Mouse (Mus musculus) midbrain, embryonic 11.5 days (tissue): ENCODE data around the gene Nxn. TPM values are rescaled to one million over a fixed set of nuclear protein-coding genes. Genes with fewer than 3 reads are reported as not detected.

Source experiments
- ATAC-seq: fragments of 200-750 bp; cut with Nextera tagmentation; 2 replicates; pipeline ENCODE4 v1.8.0; 2017; ENCODE audit warnings: moderate TSS enrichment, moderate library complexity; ENCODE audit not compliant: low FRiP score
- DNase-seq: peaks from one replicate; pipeline ENCODE4 v3.0.0; 2015; ENCODE audit warnings: low spot score; ENCODE audit errors: missing footprints
- H3K27ac ChIP-seq: fragments of 300-500 bp; sonication (generic); 2 replicates; pipeline ENCODE4 v1.5.1; 2014; ENCODE audit warnings: low read depth, low read length
- H3K27me3 ChIP-seq: fragments of 300-500 bp; sonication (generic); 2 replicates; pipeline ENCODE4 v1.6.1; 2014; ENCODE audit warnings: mild to moderate bottlenecking, low read length, moderate library complexity, mixed read lengths; ENCODE audit not compliant: control insufficient read depth, insufficient read depth
- H3K36me3 ChIP-seq: fragments of 300-500 bp; sonication (generic); 2 replicates; pipeline ENCODE4 v1.6.1; 2014; ENCODE audit warnings: mild to moderate bottlenecking, low read length, moderate library complexity, mixed read lengths; ENCODE audit not compliant: control insufficient read depth, insufficient read depth
- H3K4me1 ChIP-seq: fragments of 300-500 bp; sonication (generic); 2 replicates; pipeline ENCODE4 v1.6.1; 2014; ENCODE audit warnings: low read length; ENCODE audit not compliant: control insufficient read depth, insufficient read depth
- H3K4me2 ChIP-seq: fragments of 300-500 bp; sonication (generic); 2 replicates; pipeline ENCODE4 v1.6.1; 2014; ENCODE audit warnings: mild to moderate bottlenecking, moderate library complexity
- H3K4me3 ChIP-seq: fragments of 300-500 bp; sonication (generic); 2 replicates; pipeline ENCODE4 v1.5.1; 2014; ENCODE audit warnings: low read depth, low read length
- H3K9ac ChIP-seq: fragments of 300-500 bp; sonication (generic); 2 replicates; pipeline ENCODE4 v1.6.1; 2014; ENCODE audit warnings: low read length
- H3K9me3 ChIP-seq: fragments of 300-500 bp; sonication (generic); 2 replicates; pipeline ENCODE4 v1.6.1; 2016; ENCODE audit warnings: low read length; ENCODE audit not compliant: control insufficient read depth
- WGBS: fragments of 180-500 bp; shearing (Covaris S2); extraction: QIAGEN DNeasy Blood & Tissue Kit; methylation state at CpG from one replicate; pipeline ENCODE4 v1.1.7; 2014; 5-methylcytosine and 5-hydroxymethylcytosine counted together
- polyA plus RNA-seq: library from polyadenylated mRNA; unstranded; fragments of >200 nt; fragmentation: Nextera tagmentation; extraction: Ambion mirVana; gene quantifications from 2 replicates; pipeline ENCODE4 v1.2.1, GENCODE M21; 2014

The Nxn gene
- polyA plus RNA-seq, 1 experiment from 2014 or later = 51.3 TPM

GRCm38 (mm10) chr11:76314140-76314539 is 84.8 kb downstream of the Nxn start:
- DNase-seq = no peak
- H3K9ac ChIP-seq = no peak overlapping the region
- WGBS = 84% methylated on average over 6 of the region's 6 CpGs
- no peak overlapping the region for H3K4me2 ChIP-seq
- no peak overlapping the region for H3K4me3 ChIP-seq
- H3K9me3 ChIP-seq = no peaks in the 10 kb centered on the region
- no peaks in the 10 kb centered on the region for H3K36me3 ChIP-seq
- H3K27ac ChIP-seq = no peak overlapping the region
- peaks cover 21% of the 10 kb centered on the region for H3K4me1 ChIP-seq
- no peak for ATAC-seq
- no peaks in the 10 kb centered on the region for H3K27me3 ChIP-seq

- Histone ChIP-seq H3K27ac (no peak overlapping the region), H3K4me2 (no peak overlapping the region), H3K4me3 (no peak overlapping the region), H3K4me1 (peaks cover 18% of the 10 kb centered on the region), H3K9ac (no peak overlapping the region), H3K9me3 (no peaks in the 10 kb centered on the region), H3K27me3 (no peaks in the 10 kb centered on the region), H3K36me3 (no peaks in the 10 kb centered on the region)
- 73% methylated on average over 4 of the region's 4 CpGs for WGBS
- DNase-seq = no peak
- no peak for ATAC-seq
Observed at GRCm38 (mm10) chr11:76312805-76313204, 86.1 kb downstream of the Nxn start.

GRCm38 (mm10) chr11:76311224-76312000 is 87.5 kb downstream of the Nxn start:
- 79% methylated on average over 12 of the region's 12 CpGs for WGBS
- H3K4me1 ChIP-seq = peaks cover 18% of the 10 kb centered on the region
- H3K9ac ChIP-seq = no peak overlapping the region
- ATAC-seq (no peak), DNase-seq (peak; percentile 85)
- H3K27me3 ChIP-seq = no peaks in the 10 kb centered on the region
- H3K4me3 ChIP-seq = no peak overlapping the region
- H3K9me3 ChIP-seq = no peaks in the 10 kb centered on the region
- no peak overlapping the region for H3K4me2 ChIP-seq
- H3K27ac ChIP-seq = no peak overlapping the region
- H3K36me3 ChIP-seq = no peaks in the 10 kb centered on the region

GRCm38 (mm10) chr11:76309868-76310267 is 89.1 kb downstream of the Nxn start:
- no peak for DNase-seq
- Histone ChIP-seq H3K4me2 (no peak overlapping the region), H3K27ac (no peak overlapping the region)

GRCm38 (mm10) chr11:76309072-76309471 is 89.9 kb downstream of the Nxn start:
- H3K4me2 ChIP-seq = no peak overlapping the region
- H3K36me3 ChIP-seq = no peaks in the 10 kb centered on the region
- WGBS = 50% methylated on average over 6 of the region's 6 CpGs
- H3K9ac ChIP-seq = no peak overlapping the region
- H3K27me3 ChIP-seq = no peaks in the 10 kb centered on the region
- ATAC-seq (no peak), DNase-seq (no peak)
- no peak overlapping the region for H3K4me3 ChIP-seq
- peaks cover 21% of the 10 kb centered on the region for H3K4me1 ChIP-seq
- no peaks in the 10 kb centered on the region for H3K9me3 ChIP-seq
- no peak overlapping the region for H3K27ac ChIP-seq

More at GRCm38 (mm10) chr11:76309868-76310267, 89.1 kb downstream of the Nxn start:
- no peak for ATAC-seq
- Histone ChIP-seq H3K36me3 (no peaks in the 10 kb centered on the region), H3K9me3 (no peaks in the 10 kb centered on the region), H3K27me3 (no peaks in the 10 kb centered on the region), H3K4me1 (peaks cover 21% of the 10 kb centered on the region), H3K4me3 (no peak overlapping the region), H3K9ac (no peak overlapping the region)
- WGBS = 64% methylated on average over 5 of the region's 5 CpGs

GRCm38 (mm10) chr11:76306769-76307168 is 92.2 kb downstream of the Nxn start:
- Histone ChIP-seq H3K4me2 (no peak overlapping the region), H3K36me3 (no peaks in the 10 kb centered on the region), H3K27me3 (no peaks in the 10 kb centered on the region), H3K4me1 (peaks cover 16% of the 10 kb centered on the region), H3K27ac (no peak overlapping the region), H3K9me3 (no peaks in the 10 kb centered on the region), H3K9ac (no peak overlapping the region), H3K4me3 (no peak overlapping the region)
- no peak for ATAC-seq
- WGBS = 65% methylated on average over 4 of the region's 4 CpGs
- no peak for DNase-seq

- 78% methylated on average over 4 of the region's 4 CpGs for WGBS
- Histone ChIP-seq H3K4me2 (no peak overlapping the region), H3K4me3 (no peak overlapping the region), H3K27me3 (no peaks in the 10 kb centered on the region), H3K9ac (no peak overlapping the region), H3K36me3 (no peaks in the 10 kb centered on the region), H3K27ac (no peak overlapping the region), H3K9me3 (no peaks in the 10 kb centered on the region), H3K4me1 (peaks cover 9% of the 10 kb centered on the region; the same call in 1 of the 2 replicates)
- ATAC-seq = no peak
- DNase-seq = no peak
Observed at GRCm38 (mm10) chr11:76305571-76305970, 93.4 kb downstream of the Nxn start.

- DNase-seq (no peak), ATAC-seq (no peak)
- Histone ChIP-seq H3K9me3 (no peaks in the 10 kb centered on the region), H3K4me2 (no peak overlapping the region), H3K27ac (no peak overlapping the region), H3K36me3 (no peaks in the 10 kb centered on the region), H3K4me3 (no peak overlapping the region), H3K9ac (no peak overlapping the region), H3K27me3 (no peaks in the 10 kb centered on the region), H3K4me1 (peaks cover 4% of the 10 kb centered on the region; the same call in 1 of the 2 replicates)
- WGBS = 67% methylated on average over 10 of the region's 11 CpGs
Observed at GRCm38 (mm10) chr11:76303368-76303767, 95.6 kb downstream of the Nxn start.

GRCm38 (mm10) chr11:76300862-76301261 is 98.1 kb downstream of the Nxn start:
- Histone ChIP-seq H3K4me2 (no peak overlapping the region), H3K27ac (no peak overlapping the region), H3K36me3 (no peaks in the 10 kb centered on the region), H3K9ac (no peak overlapping the region), H3K27me3 (no peaks in the 10 kb centered on the region), H3K4me3 (no peak overlapping the region), H3K4me1 (peaks cover 14% of the 10 kb centered on the region), H3K9me3 (no peaks in the 10 kb centered on the region)
- ATAC-seq (no peak), DNase-seq (no peak)
- 88% methylated on average over 5 of the region's 5 CpGs for WGBS
